Mouse (Mus musculus) cerebellum, adult 2 months (tissue): ENCODE data around the gene Pola1. TPM values are rescaled to one million over a fixed set of nuclear protein-coding genes. Genes with fewer than 3 reads are reported as not detected.
"Not testable (repeated sequence)": the region's sequence is repeated elsewhere in the genome, so short reads cannot be mapped to it uniquely, and the experiment has no call there.

Experiments
- DNase-seq, 2 experiments: peaks; one replicate each; pipeline ENCODE4 v3.0.0; 2021
- H3K27ac ChIP-seq: fragments of 200-500 bp; 2 replicates; pipeline ENCODE4 v1.5.1; 2012; ENCODE audit warnings: low read length, control low read depth, inconsistent platforms; ENCODE audit not compliant: insufficient read depth
- H3K27me3 ChIP-seq: fragments of 200-500 bp; 2 replicates; pipeline ENCODE4 v1.6.1; 2012; ENCODE audit warnings: inconsistent platforms, mild to moderate bottlenecking, low read length, moderate library complexity; ENCODE audit not compliant: control insufficient read depth, insufficient read depth
- H3K4me1 ChIP-seq: fragments of 200-500 bp; 2 replicates; pipeline ENCODE4 v1.6.1; 2011; ENCODE audit warnings: low read length; ENCODE audit not compliant: control insufficient read depth, insufficient read depth
- H3K4me3 ChIP-seq: fragments of 200-500 bp; replicated peaks from 2 replicates; pipeline ENCODE3; 2011; ENCODE audit warnings: mild to moderate bottlenecking, low read depth, low read length, control low read depth; ENCODE audit not compliant: insufficient read depth
- CTCF ChIP-seq: fragments of 200-500 bp; IDR thresholded peaks from 2 replicates; pipeline ENCODE4 v1.5.1; 2011; ENCODE audit warnings: low read depth, mild to moderate bottlenecking, control low read depth, low read length, moderate library complexity, borderline replicate concordance; ENCODE audit not compliant: insufficient read depth
- POLR2A ChIP-seq: fragments of 200-500 bp; IDR thresholded peaks from 2 replicates; pipeline ENCODE4 v1.6.1; 2011; ENCODE audit warnings: low read length, control low read depth, borderline replicate concordance; ENCODE audit not compliant: insufficient read depth
- WGBS: fragments of 180-500 bp; shearing (Covaris S2); methylation state at CpG from one replicate; pipeline ENCODE4 v1.1.7; 2018; 5-methylcytosine and 5-hydroxymethylcytosine counted together
- polyA plus RNA-seq: library from polyadenylated mRNA; depleted of rRNA; stranded (reverse); fragments of >200 nt; gene quantifications from 2 replicates; pipeline ENCODE4 v1.2.3, GENCODE M21; 2012

Pola1 gene
- polyA plus RNA-seq, 1 experiment: 3.3 TPM

DNA sequence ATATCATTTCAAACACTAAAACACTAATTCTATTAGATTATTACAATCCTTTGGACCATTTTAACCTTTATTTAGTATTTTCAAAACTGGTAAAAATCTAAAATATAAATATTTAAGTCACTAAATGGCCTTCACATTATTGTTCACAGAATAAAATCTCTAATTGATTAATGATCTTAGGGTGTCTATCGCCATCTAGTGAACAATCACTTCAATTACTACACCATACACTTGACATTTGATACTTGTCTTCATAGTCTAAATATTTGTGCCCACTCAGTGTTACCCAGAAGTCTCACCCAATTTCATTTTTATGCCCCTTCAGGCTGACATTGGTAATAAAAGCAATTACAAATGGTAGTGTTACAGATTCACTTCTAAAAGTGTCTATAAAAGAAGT lies 74.8 kb downstream of the Pola1 start:
- WGBS: 38% methylated on average over 1 of the region's 1 CpGs

DNA sequence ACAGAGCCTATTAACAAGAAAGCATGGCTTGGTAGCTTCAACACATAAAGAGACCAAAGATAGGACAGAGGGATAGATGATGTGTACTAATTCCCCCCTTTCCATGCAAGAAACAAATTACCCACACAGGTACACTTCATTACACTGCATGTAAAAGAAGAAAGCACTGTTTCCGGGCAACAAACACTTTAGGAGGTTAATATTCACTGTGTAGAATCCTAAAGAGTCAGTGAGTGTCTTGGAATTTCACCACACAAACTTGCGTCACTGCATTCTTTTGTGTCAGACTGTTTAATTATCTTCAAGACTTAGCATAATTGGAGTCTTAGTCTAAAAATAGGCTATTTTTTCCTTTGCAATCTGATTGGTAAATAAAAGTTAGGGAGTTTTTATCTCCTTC lies 92.2 kb downstream of the Pola1 start:
- Histone ChIP-seq H3K27me3 (no peaks in the 10 kb centered on the region), H3K27ac (no peak overlapping the region), H3K4me3 (no peak overlapping the region), H3K4me1 (no peaks in the 10 kb centered on the region)
- TF ChIP-seq CTCF (no peak), POLR2A (no peak)
- WGBS: 86% methylated on average over 2 of the region's 2 CpGs
- no peak for DNase-seq

More for the DNA sequence above, 74.8 kb downstream of the Pola1 start:
- H3K4me3 ChIP-seq: no peak overlapping the region
- no peaks in the 10 kb centered on the region for H3K4me1 ChIP-seq
- TF ChIP-seq CTCF (peak; percentile 23; the same call in 1 of the 2 replicates), POLR2A (no peak)
- no peak overlapping the region for H3K27ac ChIP-seq
- DNase-seq: no peak
- H3K27me3 ChIP-seq: no peaks in the 10 kb centered on the region

DNA sequence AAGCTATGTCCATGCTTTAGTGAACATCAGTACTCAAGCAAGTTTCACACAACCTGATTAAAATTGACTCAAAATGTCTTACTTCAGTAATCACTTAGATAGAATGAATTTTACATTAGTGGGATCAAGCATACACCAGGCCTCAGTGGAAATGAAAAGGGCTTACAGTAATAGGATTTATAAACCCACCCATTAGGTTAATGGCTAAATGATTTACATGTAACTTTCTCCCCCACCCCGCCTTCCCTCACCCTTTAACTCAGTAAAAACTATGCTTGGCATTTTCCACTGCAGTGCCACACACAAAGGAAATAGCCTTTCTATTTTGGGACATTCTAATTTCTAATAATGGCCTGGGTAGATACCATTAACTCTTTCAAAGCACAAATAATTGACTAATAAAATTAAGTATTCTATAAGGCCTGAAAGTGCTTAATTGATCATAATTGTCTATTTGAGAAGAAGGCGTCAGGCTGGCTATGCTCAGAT lies 129.0 kb downstream of the Pola1 start:
- H3K27ac ChIP-seq: no peak overlapping the region
- no peak overlapping the region for H3K4me3 ChIP-seq
- WGBS: 90% methylated on average over 2 of the region's 2 CpGs
- no peak for TF ChIP-seq CTCF
- TF ChIP-seq POLR2A: no peak
- no peaks in the 10 kb centered on the region for H3K27me3 ChIP-seq
- no peaks in the 10 kb centered on the region for H3K4me1 ChIP-seq
- DNase-seq: no peak

DNA sequence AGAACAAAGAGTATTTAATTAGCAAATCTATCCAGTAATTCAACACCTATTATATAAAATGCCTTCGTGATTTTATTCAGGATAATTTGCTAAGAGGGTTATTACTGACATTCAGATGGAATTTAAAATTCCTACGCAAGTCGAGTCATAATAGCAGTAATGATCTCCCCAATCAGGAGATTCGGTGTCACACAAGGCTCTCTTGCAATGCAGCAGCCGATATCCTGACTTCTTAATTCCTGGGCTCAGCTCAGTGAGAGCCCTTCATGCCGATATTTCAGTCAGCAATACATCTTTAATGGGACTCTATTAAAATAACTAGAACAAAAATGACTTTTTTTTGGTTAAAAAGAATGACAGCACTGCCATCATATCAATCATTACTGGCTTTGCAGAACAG lies 134.4 kb downstream of the Pola1 start:
- H3K4me3 ChIP-seq: no peak overlapping the region
- H3K27me3 ChIP-seq: no peaks in the 10 kb centered on the region
- 92% methylated on average over 6 of the region's 6 CpGs for WGBS
- no peak for DNase-seq
- H3K4me1 ChIP-seq: no peaks in the 10 kb centered on the region
- H3K27ac ChIP-seq: no peak overlapping the region
- no peak for TF ChIP-seq POLR2A
- no peak for TF ChIP-seq CTCF

DNA sequence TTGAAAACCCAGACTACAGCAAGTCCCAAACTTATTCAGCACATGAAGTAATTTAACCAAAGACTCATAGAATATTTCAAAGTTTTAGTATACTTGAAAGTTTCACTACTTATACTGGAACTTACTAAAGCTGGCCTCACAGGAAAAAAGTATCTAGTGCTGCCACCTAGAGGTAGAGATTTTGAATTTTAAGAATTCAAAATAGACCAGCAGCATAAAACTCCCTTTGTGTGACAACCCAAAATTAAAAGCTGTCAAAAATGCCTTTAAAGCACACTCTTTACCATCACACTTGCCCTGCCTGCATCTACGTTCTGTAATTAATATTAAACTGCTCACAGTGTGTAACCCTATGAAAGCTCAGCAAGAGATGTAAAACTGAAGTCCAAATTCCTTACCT lies 166.2 kb downstream of the Pola1 start:
- 50% methylated on average over 1 of the region's 1 CpGs for WGBS
- no peak overlapping the region for H3K4me3 ChIP-seq
- no peak for DNase-seq
- no peaks in the 10 kb centered on the region for H3K4me1 ChIP-seq
- TF ChIP-seq CTCF (no peak), POLR2A (no peak)
- no peaks in the 10 kb centered on the region for H3K27me3 ChIP-seq
- H3K27ac ChIP-seq: no peak overlapping the region

DNA sequence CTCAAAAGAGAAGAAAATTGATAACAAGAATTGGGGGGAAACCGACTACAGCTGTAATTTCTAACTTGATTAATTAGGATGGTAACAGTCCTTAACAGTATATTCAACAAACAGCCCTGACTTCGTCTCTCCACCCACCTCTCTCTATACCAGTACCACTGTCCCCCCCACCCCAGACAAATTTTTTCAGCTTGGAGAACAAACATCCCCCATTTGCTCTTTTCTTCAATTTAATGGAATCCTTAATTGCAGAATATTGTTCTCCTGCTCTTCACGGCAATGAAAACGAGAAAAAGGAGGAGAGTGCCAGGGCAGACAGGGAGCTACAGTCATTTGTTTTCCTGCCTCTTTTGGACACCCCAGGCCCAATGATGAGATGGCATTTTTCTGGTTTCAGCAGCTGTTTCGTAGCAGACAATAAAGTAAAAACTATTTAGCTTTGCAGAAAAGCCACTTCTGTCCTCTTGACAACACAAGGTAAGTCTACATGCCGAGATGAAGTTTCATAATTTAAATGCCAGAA lies 202.2 kb downstream of the Pola1 start:
- no peak overlapping the region for H3K27ac ChIP-seq
- no peak overlapping the region for H3K4me3 ChIP-seq
- 72% methylated on average over 6 of the region's 6 CpGs for WGBS
- TF ChIP-seq CTCF (no peak), POLR2A (no peak)
- DNase-seq: no peak
- no peaks in the 10 kb centered on the region for H3K27me3 ChIP-seq
- no peaks in the 10 kb centered on the region for H3K4me1 ChIP-seq

DNA sequence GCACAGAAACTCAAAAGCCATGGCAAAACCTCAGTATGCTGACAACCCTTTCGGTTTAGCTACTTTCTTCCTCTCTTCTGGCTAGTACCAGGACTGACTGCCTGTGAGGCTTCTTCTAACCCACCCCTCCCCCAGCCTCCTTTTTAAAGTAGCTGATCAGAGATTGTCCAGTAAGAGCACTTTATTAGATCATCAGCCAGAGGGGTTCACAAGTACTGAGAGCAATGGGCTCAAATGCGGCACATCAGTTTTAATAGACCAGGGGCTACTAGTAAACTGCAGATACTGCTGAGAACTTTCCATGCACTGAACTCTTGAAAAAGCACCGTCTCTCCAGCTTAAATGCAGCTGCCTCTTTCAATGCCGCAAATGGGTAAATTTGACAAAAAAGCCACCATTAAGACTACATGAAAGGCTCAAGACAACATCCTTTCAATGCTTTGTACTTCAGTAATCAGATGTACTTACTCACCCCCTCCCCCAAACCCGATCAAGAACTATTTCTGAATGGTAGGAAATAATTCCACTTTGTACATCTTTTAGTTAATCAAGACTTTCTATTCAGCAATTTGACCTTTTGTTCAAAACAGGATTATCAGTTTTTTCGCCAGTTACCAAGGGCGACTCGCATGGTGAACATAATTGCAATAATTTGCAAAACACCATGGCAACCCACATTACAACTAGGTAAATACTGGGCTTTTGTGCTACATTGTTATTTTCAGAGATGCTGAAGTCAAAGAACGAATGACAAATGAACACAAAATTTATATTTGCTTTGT lies 202.8 kb downstream of the Pola1 start:
- H3K27me3 ChIP-seq: no peaks in the 10 kb centered on the region
- H3K4me3 ChIP-seq: no peak overlapping the region
- DNase-seq: no peak
- TF ChIP-seq POLR2A: no peak
- TF ChIP-seq CTCF: no peak
- no peak overlapping the region for H3K27ac ChIP-seq
- no peaks in the 10 kb centered on the region for H3K4me1 ChIP-seq
- WGBS: 61% methylated on average over 9 of the region's 9 CpGs

DNA sequence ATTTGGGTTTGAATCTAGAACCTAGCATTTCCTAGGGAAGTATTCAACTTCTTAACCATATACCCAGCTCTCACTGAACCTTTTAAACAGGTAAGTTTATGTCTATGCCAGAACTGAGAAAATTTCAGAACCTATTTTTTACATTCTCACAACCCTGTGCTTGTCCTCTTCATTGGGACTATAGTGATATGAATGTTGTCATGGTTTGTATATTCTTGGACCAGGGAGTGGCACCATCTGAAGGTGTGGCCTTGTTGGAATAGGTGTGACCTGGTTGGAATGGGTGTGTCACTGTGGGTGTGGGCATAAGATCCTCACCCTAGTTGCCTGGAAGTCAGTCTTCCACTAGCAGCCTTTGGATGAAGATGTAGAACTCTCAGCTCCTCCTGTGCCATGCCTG lies 231.1 kb downstream of the Pola1 start:
- H3K4me1 ChIP-seq, H3K27me3 ChIP-seq, H3K4me3 ChIP-seq, DNase-seq, H3K27ac ChIP-seq: not testable (repeated sequence)

DNA sequence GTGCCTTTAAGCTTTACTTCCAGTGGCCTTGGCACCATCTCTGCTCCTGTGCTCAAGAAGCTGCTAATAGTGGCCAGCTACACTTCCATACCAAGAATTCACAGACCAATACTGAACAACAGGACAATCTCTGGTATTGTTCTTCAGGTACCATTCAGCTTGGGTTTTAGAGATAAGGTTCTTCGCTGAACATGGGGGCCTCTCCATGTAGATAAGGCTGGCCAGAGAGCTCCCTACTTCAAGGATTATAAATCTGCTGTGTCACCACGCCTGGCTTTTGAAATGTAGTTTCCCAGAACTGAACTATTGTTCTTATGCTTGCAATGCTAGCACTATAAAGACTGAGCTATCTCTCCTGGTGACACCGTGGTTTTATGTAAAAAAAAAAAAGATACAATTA lies 234.9 kb downstream of the Pola1 start:
- Histone ChIP-seq H3K4me1 (no peaks in the 10 kb centered on the region), H3K27ac (no peak overlapping the region), H3K4me3 (no peak overlapping the region), H3K27me3 (no peaks in the 10 kb centered on the region)
- WGBS: 88% methylated on average over 3 of the region's 3 CpGs
- no peak for DNase-seq
- TF ChIP-seq CTCF (no peak), POLR2A (no peak)
